Mouse (Mus musculus) cerebral cortex, adult 2 months (tissue): ENCODE data around the gene Slc9a9.

Experiments used
- WGBS: fragments of 180-500 bp; shearing (Covaris S2); methylation state at CpG from one replicate; pipeline ENCODE4 v1.1.7; 2018; 5-methylcytosine and 5-hydroxymethylcytosine counted together

Gene Slc9a9

DNA sequence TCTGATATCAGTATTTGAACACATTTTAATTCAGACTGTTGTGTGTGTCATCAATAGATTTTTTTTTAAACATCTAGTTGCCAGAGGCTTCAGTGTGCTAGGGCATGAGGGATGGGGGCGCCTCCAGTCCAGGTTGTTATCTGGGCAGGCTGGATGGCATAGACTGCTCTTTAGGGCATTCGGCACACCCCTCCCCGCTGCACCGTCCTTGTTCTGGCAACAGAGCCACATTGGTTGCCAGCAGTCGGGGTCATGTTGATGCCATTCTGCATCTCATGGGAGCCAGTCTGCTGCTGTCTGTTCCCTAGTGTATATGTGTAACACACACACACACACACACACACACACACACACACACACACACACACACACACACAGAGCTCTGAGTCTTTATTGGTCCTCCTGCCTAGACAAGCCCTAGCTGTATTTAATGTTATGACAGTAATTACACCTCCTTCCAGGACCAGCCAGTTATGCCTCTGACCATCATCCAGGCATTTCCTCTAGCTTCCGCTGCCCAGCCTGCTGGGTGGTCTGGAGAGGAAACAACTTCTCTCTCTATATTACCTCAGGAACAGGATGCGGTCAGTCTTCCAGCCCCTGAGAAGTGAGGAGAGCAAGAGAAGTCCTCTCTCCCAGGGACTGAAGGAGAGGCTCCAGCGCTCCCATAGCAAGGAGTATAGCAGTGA, 63.0 kb downstream of the Slc9a9 start:
- WGBS, result 67% methylated on average over 8 of the region's 8 CpGs

DNA sequence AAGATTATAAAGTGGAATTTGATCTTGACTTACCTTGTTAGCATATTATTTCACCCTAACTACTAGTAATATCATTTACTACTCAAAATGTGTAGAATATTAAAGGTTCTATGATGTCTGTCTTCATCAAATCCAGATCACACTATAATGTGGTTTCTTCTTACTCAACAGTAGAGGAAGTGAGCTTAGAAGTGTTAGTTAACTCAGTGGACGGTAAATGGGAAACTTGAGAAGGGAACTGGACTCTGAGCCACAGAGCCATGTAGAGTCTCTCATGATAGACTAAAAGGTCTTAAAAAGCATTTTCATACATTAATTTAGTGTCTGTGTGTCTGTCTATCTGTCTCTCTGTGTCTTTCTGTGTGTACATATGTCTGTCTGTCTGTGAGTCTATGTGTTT, 64.6 kb downstream of the Slc9a9 start:
- 86% methylated on average over 1 of the region's 1 CpGs for WGBS

GRCm38 (mm10) chr9:94737226-94737625, 67.5 kb downstream of the Slc9a9 start:
- 87% methylated on average over 5 of the region's 5 CpGs for WGBS

- 30% methylated on average over 6 of the region's 6 CpGs for WGBS
Observed at GRCm38 (mm10) chr9:94738555-94739427, 69.1 kb downstream of the Slc9a9 start.

GRCm38 (mm10) chr9:94740841-94741240, 71.1 kb downstream of the Slc9a9 start:
- WGBS, result 69% methylated on average over 3 of the region's 3 CpGs

GRCm38 (mm10) chr9:94743291-94743690, 73.6 kb downstream of the Slc9a9 start:
- WGBS, result 80% methylated on average over 1 of the region's 1 CpGs

DNA sequence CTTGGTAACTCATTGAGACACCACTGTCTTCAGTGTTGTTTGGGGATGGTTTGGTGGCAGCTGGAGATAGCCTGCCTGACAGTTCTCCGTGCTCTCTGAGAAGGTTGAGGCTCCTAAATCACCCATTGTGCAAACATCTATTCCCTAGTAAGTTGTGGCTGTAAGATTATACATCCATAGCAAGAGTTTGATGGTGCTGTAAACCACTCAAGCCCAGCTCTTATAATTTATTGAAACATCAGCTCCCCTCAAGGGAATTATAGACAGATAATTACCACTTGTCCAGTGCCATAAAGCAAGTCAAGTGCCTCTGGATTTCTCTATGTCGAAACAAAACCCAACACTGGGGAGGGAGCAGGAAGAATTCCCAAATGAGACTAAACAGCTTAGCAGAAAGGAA, 78.8 kb downstream of the Slc9a9 start:
- 80% methylated on average over 2 of the region's 2 CpGs for WGBS

DNA sequence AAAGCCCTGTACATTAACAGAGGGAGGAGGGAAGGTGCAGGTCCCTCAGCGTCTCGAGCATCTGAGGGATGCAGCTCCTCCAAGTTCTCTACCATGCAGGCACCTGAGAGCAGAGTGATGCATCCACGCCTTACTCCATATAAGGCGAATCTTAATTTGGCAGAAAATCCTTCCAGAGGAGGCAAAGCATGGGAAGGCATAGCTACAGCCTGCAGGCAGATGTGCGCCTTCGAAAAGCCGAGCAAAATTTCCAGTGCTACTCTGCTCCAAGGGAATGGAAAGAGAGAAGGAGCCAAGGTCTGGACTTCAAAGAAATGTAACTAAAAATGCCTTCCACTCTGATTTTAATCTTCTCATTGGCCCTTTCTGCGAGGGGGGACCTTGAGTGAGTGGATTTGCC, 80.5 kb downstream of the Slc9a9 start:
- WGBS, result 70% methylated on average over 8 of the region's 8 CpGs

- 76% methylated on average over 19 of the region's 19 CpGs for WGBS
Observed at GRCm38 (mm10) chr9:94750935-94751637, 81.4 kb downstream of the Slc9a9 start.

- 81% methylated on average over 10 of the region's 10 CpGs for WGBS
Observed at GRCm38 (mm10) chr9:94751638-94752021, 81.9 kb downstream of the Slc9a9 start.

DNA sequence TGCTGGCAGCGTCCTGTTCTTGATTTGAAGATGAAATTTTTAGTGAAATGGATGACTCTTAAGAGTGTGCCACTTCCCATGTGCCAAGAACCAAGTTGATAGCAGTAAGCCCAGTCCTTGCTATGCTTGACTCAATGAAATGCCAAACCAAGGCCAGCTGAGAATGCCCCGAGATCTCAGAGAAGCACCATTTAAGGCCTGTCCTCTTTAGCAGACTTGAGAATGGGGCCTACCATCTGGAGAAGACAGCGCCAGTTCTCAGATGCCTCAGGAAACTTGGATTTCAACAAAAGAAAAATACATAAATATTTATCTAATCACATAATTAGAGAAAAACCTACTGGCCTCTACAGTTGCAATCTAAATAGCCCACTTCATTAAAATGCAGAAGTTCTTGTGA, 82.4 kb downstream of the Slc9a9 start:
- WGBS, result 87% methylated on average over 3 of the region's 3 CpGs

DNA sequence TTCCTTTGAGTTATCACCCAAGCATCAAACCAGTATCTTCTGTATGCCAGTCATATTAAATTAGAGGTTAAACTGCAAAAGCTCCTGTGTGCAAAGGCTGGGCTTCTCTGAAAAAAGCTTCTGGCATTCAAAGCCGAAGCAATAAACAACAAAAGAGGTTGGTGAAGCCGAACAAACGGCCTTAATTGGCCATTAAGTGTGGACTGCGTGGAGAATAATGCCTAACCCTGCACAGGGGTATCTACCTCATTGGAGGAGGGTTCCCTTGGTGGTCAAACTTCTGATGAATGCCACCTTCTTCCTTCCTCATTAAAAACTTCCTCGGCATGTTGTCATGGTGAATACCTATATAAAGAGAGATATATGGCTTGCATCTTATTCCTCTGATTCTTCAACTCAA, 90.2 kb downstream of the Slc9a9 start:
- WGBS, result 68% methylated on average over 5 of the region's 5 CpGs

DNA sequence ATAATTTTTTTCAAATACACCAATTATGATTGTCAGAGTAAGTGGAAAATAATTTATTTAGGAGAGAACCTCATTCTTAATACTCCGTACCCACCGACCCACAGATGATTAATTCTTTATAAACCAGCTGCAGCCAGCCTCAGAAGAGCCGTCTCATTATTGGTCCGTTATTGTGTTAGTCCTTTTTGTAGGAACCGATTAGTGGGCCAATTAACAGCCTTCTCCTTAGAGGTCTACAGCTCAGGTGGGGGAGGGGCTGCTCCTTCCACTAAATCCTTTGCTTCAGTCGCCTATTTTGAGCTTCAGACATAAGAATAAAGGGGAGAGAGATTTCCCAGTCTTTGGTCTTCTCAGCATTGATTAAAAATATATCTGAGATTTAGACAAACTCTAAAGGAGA, 98.4 kb downstream of the Slc9a9 start:
- 43% methylated on average over 6 of the region's 6 CpGs for WGBS

GRCm38 (mm10) chr9:94768524-94768923, 98.8 kb downstream of the Slc9a9 start:
- 52% methylated on average over 4 of the region's 4 CpGs for WGBS

- 55% methylated on average over 4 of the region's 4 CpGs for WGBS
Observed at GRCm38 (mm10) chr9:94773357-94773756, 103.6 kb downstream of the Slc9a9 start.

GRCm38 (mm10) chr9:94788261-94788660, 118.6 kb downstream of the Slc9a9 start:
- WGBS, result 78% methylated on average over 3 of the region's 3 CpGs

DNA sequence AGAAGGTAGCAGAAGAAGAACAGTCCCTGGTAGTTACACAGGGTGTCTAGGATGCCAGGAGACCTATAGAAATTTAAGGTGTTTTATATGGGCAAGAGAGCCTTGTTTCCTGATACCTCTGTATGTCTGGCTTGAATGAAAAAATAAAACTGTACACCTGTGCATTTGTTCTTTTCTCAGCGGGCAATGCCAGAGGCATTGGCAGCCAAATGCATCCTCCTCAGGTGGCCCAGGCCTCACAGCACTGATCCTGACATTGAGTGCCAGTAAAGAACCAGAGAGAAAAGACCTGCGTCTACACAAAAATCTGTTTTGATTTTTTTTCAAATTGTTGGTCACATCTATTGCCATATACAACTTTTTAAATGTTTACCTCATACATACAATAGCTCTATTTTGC, 121.3 kb downstream of the Slc9a9 start:
- 96% methylated on average over 2 of the region's 2 CpGs for WGBS

DNA sequence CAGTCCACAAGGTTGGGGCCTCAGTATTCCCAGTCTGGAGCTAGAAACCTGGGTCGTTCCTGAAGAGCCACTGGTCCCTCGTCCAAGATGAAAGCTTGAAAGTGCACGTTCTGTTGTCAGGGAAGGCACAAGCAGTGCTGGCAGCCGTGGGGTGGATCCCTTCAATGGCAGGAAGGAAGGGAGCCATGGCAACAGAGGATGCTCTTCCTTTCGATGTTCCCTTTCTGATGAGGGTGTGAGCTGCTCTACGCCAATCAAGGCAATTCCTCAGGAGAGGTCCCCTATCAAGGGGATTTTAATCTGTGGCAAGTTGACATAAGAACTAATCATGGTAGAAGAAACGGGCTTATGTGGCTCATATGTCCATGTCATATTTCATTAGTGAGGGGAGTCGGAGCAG, 135.8 kb downstream of the Slc9a9 start:
- 65% methylated on average over 8 of the region's 8 CpGs for WGBS

DNA sequence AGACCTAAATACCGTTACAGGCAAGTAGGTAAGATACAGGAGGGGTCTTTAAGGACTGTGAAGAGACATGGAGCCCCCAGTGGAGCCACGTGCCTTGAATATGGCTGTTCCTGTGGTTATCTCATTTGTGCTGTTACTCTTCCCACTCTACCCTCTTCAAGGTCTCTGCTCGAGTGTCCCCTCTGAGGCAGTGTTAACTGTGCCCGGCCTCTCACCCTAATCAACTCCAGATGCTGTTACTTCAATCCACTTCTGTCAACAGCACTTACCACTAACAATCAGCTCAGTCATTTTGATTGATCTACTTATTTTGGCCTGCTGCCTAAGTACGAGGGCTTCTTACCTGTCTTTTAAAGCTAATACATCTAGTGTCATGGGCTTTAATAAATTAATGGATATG, 145.8 kb downstream of the Slc9a9 start:
- 84% methylated on average over 5 of the region's 5 CpGs for WGBS

DNA sequence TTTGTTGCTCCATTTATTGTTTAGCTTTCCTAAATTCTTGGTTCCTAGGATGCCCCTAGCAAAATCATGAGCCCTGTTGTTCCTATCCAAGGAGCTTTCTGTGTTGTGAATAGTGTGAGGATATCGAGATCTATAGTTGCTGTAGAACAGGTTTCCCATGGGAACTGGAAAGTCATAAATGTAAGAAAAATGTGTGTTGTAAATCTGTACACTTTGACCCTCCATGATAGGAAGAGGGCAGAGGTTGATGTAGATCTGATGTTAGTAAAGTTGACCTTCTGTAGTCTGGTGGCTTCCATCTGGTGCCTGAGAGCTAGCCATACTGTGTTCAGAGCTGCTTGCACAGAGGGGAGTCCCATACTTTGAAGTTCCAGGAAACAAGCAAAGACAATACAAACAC, 151.6 kb downstream of the Slc9a9 start:
- 93% methylated on average over 1 of the region's 1 CpGs for WGBS

- 66% methylated on average over 1 of the region's 1 CpGs for WGBS
Observed at GRCm38 (mm10) chr9:94833836-94834235, 164.1 kb downstream of the Slc9a9 start.

GRCm38 (mm10) chr9:94837384-94837783, 167.7 kb downstream of the Slc9a9 start:
- WGBS, result 98% methylated on average over 15 of the region's 15 CpGs
